Mouse (Mus musculus): ENCODE results near the gene Gpr3. TPM values are rescaled to one million over a fixed set of nuclear protein-coding genes. Genes with fewer than 3 reads are reported as not detected.

The Gpr3 gene
- polyA plus RNA-seq, 1 experiment from 2014 or later = 0.11 TPM

DNA sequence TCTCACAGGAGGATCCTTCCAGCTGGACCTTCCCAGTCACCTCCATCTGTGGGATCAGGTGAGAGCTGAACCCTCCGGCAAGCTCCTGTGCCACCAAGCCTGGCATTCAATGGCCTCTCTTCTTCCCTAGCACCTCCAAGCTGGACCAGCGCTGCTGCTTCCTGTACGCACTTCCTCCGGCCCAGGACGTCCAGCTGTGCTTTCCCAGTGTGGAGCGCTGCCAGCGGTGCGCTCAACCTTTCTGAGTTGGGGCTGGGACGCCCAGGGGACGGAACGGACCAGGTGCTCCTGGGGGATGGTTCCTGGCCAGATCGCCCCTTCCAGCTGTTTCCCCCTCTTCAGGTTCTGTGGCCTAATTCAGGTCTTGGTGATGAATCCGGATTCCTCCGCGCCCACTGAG lies 34.7 kb upstream of the Gpr3 start:
- peak; percentile 33; the same call in 1 of the 2 replicates for ATAC-seq (ENCODE audit: low FRiP score, low TSS enrichment)
- 38% methylated on average over 15 of the region's 15 CpGs for WGBS
- no peak overlapping the region for H3K9ac ChIP-seq (ENCODE audit: low read length)
- H3K4me2 ChIP-seq (replicated peaks; ENCODE audit: low read depth) = no peak overlapping the region
- H3K4me1 ChIP-seq (replicated peaks; ENCODE audit: control insufficient read depth, insufficient read depth) = no peaks in the 10 kb centered on the region
- DNase-seq (ENCODE audit: low spot score) = no peak
- no peaks in the 10 kb centered on the region for H3K9me3 ChIP-seq (ENCODE audit: control insufficient read depth, low read length)
- no peak overlapping the region for H3K27ac ChIP-seq (replicated peaks)
- no peak overlapping the region for H3K4me3 ChIP-seq (ENCODE audit: low read depth, low read length)
- H3K36me3 ChIP-seq (ENCODE audit: control insufficient read depth, insufficient read depth, low read length) = no peaks in the 10 kb centered on the region
- no peaks in the 10 kb centered on the region for H3K27me3 ChIP-seq (ENCODE audit: control insufficient read depth, insufficient read depth, low read length)
- TF ChIP-seq CTCF (IDR thresholded peaks at IDR 0.05; ENCODE audit: low read depth) = no peak
- TF ChIP-seq EP300 (optimal IDR thresholded peaks at IDR 0.05) = no peak

GRCm38 (mm10) chr4:133244289-133244688 lies 32.0 kb upstream of the Gpr3 start:
- H3K27me3 ChIP-seq (ENCODE audit: control insufficient read depth, insufficient read depth, low read length) = no peaks in the 10 kb centered on the region
- H3K9ac ChIP-seq (ENCODE audit: low read length) = no peak overlapping the region
- no peak overlapping the region for H3K4me2 ChIP-seq (replicated peaks; ENCODE audit: low read depth)
- ATAC-seq (ENCODE audit: low FRiP score, low TSS enrichment) = no peak
- H3K27ac ChIP-seq (replicated peaks) = no peak overlapping the region
- no peaks in the 10 kb centered on the region for H3K4me1 ChIP-seq (replicated peaks; ENCODE audit: control insufficient read depth, insufficient read depth)
- WGBS = 74% methylated on average over 1 of the region's 1 CpGs
- no peak overlapping the region for H3K4me3 ChIP-seq (ENCODE audit: low read depth, low read length)
- no peaks in the 10 kb centered on the region for H3K36me3 ChIP-seq (ENCODE audit: control insufficient read depth, insufficient read depth, low read length)
- no peak for DNase-seq (ENCODE audit: low spot score)
- TF ChIP-seq EP300 (optimal IDR thresholded peaks at IDR 0.05) = no peak
- H3K9me3 ChIP-seq (ENCODE audit: control insufficient read depth, low read length) = no peaks in the 10 kb centered on the region

- H3K9me3 ChIP-seq (ENCODE audit: control insufficient read depth, low read length) = no peaks in the 10 kb centered on the region
- H3K4me3 ChIP-seq (ENCODE audit: low read depth, low read length) = no peak overlapping the region
- TF ChIP-seq CTCF (IDR thresholded peaks at IDR 0.05; ENCODE audit: low read depth) (no peak), EP300 (optimal IDR thresholded peaks at IDR 0.05) (no peak)
- 40% methylated on average over 13 of the region's 13 CpGs for WGBS
- H3K4me1 ChIP-seq (replicated peaks; ENCODE audit: control insufficient read depth, insufficient read depth) = no peaks in the 10 kb centered on the region
- H3K4me2 ChIP-seq (replicated peaks; ENCODE audit: low read depth) = no peak overlapping the region
- H3K27ac ChIP-seq (replicated peaks) = no peak overlapping the region
- no peaks in the 10 kb centered on the region for H3K36me3 ChIP-seq (ENCODE audit: control insufficient read depth, insufficient read depth, low read length)
- no peak overlapping the region for H3K9ac ChIP-seq (ENCODE audit: low read length)
- DNase-seq (ENCODE audit: low spot score) (no peak), ATAC-seq (ENCODE audit: low FRiP score, low TSS enrichment) (no peak)
- H3K27me3 ChIP-seq (ENCODE audit: control insufficient read depth, insufficient read depth, low read length) = no peaks in the 10 kb centered on the region
These were observed 31.2 kb upstream of the Gpr3 start for GRCm38 (mm10) chr4:133243538-133243937.

DNA sequence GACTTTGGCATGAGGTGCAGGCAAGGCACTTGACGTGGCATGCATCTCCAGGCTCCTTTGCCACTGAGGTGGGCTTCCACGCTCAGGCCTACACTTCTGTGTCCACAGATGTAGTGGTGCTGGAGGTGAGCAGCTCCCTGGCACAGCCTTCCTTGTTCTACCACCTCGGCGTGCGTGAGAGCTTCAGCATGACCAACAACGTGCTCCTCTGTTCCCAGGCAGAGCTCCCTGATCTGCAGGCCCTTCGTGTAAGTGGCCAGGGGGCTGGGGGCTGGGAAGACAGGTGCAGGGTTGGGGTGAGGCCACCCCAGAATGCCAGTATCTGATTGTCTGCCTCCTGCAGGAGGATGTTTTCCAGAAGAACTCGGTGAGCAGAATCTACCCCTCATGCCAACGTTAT lies 30.4 kb upstream of the Gpr3 start:
- H3K9ac ChIP-seq (ENCODE audit: low read length) = no peak overlapping the region
- no peak for ATAC-seq (ENCODE audit: low FRiP score, low TSS enrichment)
- no peak for DNase-seq (ENCODE audit: low spot score)
- H3K4me2 ChIP-seq (replicated peaks; ENCODE audit: low read depth) = no peak overlapping the region
- no peaks in the 10 kb centered on the region for H3K4me1 ChIP-seq (replicated peaks; ENCODE audit: control insufficient read depth, insufficient read depth)
- no peaks in the 10 kb centered on the region for H3K9me3 ChIP-seq (ENCODE audit: control insufficient read depth, low read length)
- 76% methylated on average over 9 of the region's 9 CpGs for WGBS
- no peaks in the 10 kb centered on the region for H3K27me3 ChIP-seq (ENCODE audit: control insufficient read depth, insufficient read depth, low read length)
- no peak overlapping the region for H3K27ac ChIP-seq (replicated peaks)
- H3K4me3 ChIP-seq (ENCODE audit: low read depth, low read length) = no peak overlapping the region
- H3K36me3 ChIP-seq (ENCODE audit: control insufficient read depth, insufficient read depth, low read length) = no peaks in the 10 kb centered on the region
- TF ChIP-seq EP300 (optimal IDR thresholded peaks at IDR 0.05) (no peak), CTCF (IDR thresholded peaks at IDR 0.05; ENCODE audit: low read depth) (no peak)

- peak overlapping the region; percentile 69; the same call in 1 of the 2 replicates for H3K4me3 ChIP-seq (ENCODE audit: low read depth, low read length)
- ATAC-seq (ENCODE audit: low FRiP score, low TSS enrichment) = no peak
- no peaks in the 10 kb centered on the region for H3K27me3 ChIP-seq (ENCODE audit: control insufficient read depth, insufficient read depth, low read length)
- H3K4me1 ChIP-seq (replicated peaks; ENCODE audit: control insufficient read depth, insufficient read depth) = no peaks in the 10 kb centered on the region
- no peaks in the 10 kb centered on the region for H3K36me3 ChIP-seq (ENCODE audit: control insufficient read depth, insufficient read depth, low read length)
- 24% methylated on average over 11 of the region's 11 CpGs for WGBS
- 0 out of 2 replicates have a peak overlapping the region, but pooled peaks have one; percentile 45 for H3K27ac ChIP-seq (replicated peaks)
- no peaks in the 10 kb centered on the region for H3K9me3 ChIP-seq (ENCODE audit: control insufficient read depth, low read length)
- H3K4me2 ChIP-seq (replicated peaks; ENCODE audit: low read depth) = peak overlapping the region; percentile 97
- no peak overlapping the region for H3K9ac ChIP-seq (ENCODE audit: low read length)
- DNase-seq (ENCODE audit: low spot score) = no peak
- TF ChIP-seq CTCF (IDR thresholded peaks at IDR 0.05; ENCODE audit: low read depth) = no peak
- TF ChIP-seq EP300 (optimal IDR thresholded peaks at IDR 0.05) = no peak
These were observed 29.6 kb upstream of the Gpr3 start for GRCm38 (mm10) chr4:133241910-133242309.

DNA sequence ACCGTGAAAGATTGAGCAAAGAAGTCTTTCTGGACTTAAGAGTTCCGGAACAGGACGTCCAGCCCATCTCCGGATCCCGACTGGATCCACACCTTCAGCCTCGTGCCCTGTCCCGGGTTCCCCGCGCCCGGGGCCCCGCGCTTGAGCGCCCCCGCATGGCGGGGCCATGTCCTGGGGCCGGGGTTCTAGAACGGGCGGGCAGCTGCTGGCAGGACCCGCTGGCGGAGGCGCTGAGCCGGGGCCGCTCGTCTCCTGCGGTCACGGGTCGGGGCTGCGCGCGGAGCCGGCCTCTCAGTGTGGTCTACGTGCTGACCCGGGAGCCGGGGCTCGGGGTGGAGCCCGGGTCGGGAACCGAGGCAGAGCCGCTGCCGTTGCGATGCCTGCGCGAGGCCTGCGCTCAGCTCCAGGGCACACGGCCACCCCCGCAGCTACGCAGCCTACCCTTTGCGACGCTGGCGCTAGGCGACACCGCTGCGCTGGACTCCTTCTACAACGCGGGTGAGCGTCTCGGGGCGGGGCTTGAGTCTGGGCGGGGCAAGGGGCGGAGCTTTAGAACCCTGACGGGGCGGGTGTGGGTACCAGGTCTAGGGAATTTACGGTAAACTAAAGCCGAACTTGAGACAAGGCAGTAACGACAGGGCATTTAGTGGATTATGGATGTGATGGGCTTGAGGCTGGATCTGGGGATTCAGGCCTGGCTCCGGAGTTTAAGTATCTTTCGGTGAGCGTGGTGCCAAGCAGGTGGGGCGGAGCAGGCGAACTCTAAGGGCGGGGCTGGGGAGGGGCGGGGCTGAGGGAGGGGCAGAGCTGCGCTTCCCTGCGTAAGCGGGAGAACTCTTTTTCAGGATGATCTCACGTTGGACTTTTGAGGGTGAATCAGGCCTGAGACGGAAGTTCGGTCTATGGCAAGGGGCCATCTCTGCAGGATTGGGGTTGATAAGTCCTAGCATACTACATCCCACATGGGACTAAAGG lies 28.9 kb upstream of the Gpr3 start:
- under 1% methylated on average over 63 of the region's 78 CpGs for WGBS
- Histone ChIP-seq H3K27ac (replicated peaks) (peak overlapping the region; percentile 93), H3K36me3 (ENCODE audit: control insufficient read depth, insufficient read depth, low read length) (no peaks in the 10 kb centered on the region), H3K9ac (ENCODE audit: low read length) (peak overlapping the region; percentile 83), H3K9me3 (ENCODE audit: control insufficient read depth, low read length) (no peaks in the 10 kb centered on the region), H3K4me3 (ENCODE audit: low read depth, low read length) (peak overlapping the region; percentile 69), H3K4me1 (replicated peaks; ENCODE audit: control insufficient read depth, insufficient read depth) (no peaks in the 10 kb centered on the region), H3K27me3 (ENCODE audit: control insufficient read depth, insufficient read depth, low read length) (no peaks in the 10 kb centered on the region), H3K4me2 (replicated peaks; ENCODE audit: low read depth) (peak overlapping the region; percentile 97)
- ATAC-seq (ENCODE audit: low FRiP score, low TSS enrichment) = peak; percentile 89
- DNase-seq (ENCODE audit: low spot score) = peak; percentile 91
- TF ChIP-seq CTCF (IDR thresholded peaks at IDR 0.05; ENCODE audit: low read depth) (peak; percentile 46), EP300 (optimal IDR thresholded peaks at IDR 0.05) (no peak)

Data from stomach, postnatal 0 days (tissue).